Mouse (Mus musculus) fat pad, adult 2 months (tissue): ENCODE measurements around the gene Sirpb1a.
"Not testable (repeated sequence)": the region's sequence is repeated elsewhere in the genome, so short reads cannot be mapped to it uniquely, and the experiment has no call there.

Experiments
- DNase-seq: peaks from one replicate; pipeline ENCODE4 v3.0.0-alpha.2; 2011; ENCODE audit warnings: low read depth, low spot score; ENCODE audit errors: extremely low read depth

Sirpb1a gene

DNA sequence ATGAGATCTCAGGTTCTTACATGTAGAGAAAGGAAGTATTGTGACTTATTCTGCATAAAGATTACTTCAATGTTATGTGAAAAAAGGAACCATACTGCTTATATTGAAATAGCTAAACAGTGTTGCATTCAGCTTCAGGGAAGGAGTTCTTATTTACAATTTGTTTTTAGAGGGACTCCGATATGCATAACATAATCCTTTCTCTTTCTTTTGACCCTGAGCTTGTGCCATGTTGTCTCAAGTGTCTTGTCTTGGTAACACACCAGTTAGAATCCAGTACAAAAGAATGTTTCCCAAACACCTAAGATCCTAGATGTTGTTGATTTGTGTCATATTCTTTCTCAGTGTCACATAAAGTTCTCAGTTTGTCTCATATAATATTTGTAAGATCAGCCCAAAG, at the start of gene Sirpb1a:
Sirpb1a (minus strand) TSS at position 74 of the 400 bp plus-strand sequence.
- DNase-seq: not testable (repeated sequence)

DNA sequence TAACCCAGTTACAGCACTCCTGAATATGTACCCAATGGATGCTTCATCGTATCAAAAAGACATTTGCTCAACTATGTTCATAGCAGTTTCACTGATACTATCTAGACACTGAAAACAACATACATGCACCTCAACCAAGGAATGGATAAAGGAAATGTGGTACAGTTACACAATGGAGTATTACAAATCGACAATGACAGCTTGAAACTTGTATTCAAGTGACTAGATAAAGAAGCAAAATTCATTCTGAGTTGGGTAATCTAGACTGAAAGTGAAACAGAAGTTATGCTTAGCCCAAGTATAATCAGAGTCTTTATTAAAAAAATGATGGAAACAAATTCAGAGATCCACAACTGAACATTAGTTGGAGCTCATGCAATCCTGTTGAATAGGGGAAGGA, 48.5 kb upstream of the Sirpb1a start:
- not testable (repeated sequence) for DNase-seq

DNA sequence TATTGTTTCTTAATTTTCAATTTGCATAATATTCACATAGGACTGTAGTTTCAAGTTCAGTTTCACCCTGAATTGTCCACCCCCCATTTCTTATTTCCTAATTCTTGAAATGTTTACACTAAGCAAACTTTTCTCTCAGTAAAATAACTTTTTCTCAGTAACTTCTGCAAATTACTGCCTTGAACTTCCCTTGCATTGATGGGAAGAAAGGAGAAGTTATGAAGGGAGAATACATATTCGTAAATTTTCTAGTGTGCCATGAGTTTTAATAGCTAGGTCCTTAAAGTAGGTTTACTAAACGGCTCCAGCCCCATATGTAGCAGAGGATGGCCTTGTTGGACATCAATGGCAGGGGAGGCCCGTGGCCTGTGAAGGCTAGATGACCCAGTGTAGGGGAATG, 43.8 kb upstream of the Sirpb1a start:
- not testable (repeated sequence) for DNase-seq

DNA sequence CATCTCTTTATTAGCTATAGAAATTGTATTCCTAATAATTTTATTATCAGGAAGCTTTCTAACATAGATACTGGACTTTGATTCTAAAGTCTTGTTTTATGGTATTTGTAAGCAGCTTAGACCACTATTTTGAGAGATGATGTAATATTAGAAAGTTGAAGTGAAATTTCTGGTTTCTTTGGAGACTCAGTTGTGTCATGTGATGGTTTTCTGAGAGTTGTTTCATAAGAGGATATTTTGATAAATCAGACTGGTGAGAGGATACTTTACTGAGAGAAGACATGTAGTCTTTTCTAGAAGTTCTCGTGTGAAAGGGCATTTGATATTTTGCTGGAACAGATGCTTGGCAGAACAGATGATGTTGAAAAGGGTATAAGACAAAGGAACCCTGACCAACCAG, 17.6 kb upstream of the Sirpb1a start:
- DNase-seq: not testable (repeated sequence)

DNA sequence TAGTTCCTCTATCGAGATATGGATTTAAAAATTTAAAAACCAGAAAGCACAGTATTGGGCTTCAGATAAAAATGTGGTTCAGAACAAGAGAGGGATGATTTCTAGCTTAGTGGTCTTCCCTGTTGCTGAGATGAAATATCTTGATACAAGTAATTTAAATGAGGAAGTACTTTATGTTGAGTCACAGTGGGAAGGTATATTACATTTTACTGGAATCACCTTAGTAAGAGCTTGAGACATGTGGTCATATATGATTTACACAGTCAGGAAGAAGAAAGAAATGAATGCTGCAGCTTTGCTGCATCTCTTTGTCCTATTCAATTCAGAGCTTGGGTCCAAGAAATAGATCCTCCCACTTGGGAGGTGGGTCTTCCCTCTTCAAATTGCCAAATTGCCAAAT, 13.5 kb upstream of the Sirpb1a start:
- DNase-seq: not testable (repeated sequence)

DNA sequence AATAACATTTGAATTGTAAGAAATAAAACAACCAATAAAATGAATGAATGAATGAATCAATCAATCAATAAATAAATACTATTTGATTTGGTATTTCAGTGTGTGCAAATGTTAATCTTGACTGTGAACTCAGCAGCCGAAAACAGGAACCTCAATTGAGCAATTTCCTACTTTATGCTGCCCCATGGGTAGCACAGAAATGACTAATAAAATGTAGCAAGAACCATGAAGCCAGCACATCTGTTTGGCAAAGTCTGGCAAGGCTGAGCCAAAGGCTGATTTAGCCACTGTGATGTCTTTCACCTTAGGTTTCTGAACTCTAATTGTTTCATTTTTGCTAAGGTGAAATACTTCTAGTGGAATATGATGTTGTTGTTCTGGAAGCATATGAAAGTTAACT, 1.6 kb upstream of the Sirpb1a start:
- DNase-seq: no peak

DNA sequence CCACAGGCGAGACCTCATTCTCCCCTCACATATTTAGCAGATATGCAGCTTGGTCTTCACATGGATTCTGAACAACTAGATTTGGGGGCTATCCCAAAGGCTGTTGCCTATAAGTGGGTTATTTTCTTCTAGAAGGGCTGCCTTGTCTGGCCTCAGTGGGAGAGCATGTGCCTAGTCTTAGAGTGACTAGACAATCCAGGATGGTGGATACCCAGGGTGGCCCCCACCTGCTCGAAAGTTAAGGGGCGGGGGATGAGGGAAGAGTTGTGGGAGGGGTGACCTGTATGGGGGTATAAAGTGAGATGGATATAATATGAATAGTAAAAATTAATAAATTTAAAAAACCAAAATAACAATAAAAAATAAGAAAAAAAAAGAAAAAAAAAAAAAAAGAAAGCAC, 70.6 kb downstream of the Sirpb1a start:
- DNase-seq: not testable (repeated sequence)

DNA sequence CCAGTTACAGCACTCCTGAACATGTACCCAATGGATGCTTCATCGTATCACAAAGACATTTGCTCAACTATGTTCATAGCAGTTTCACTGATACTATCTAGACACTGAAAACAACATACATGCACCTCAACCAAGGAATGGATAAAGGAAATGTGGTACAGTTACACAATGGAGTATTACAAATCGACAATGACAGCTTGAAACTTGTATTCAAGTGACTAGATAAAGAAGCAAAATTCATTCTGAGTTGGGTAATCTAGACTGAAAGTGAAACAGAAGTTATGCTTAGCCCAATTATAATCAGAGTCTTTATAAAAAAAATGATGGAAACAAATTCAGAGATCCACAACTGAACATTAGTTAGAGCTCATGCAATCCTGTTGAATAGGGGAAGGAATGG, 76.0 kb downstream of the Sirpb1a start:
- DNase-seq: not testable (repeated sequence)

DNA sequence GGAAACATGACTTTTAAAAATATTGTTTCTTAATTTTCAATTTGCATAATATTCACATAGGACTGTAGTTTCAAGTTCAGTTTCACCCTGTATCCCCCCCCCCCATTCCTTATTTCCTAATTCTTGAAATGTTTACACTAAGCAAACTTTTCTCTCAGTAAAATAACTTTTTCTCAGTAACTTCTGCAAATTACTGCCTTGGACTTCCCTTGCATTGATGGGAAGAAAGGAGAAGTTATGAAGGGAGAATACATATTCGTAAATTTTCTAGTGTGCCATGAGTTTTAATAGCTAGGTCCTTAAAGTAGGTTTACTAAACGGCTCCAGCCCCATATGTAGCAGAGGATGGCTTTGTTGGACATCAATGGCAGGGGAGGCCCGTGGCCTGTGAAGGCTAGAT, 80.7 kb downstream of the Sirpb1a start:
- DNase-seq: not testable (repeated sequence)

DNA sequence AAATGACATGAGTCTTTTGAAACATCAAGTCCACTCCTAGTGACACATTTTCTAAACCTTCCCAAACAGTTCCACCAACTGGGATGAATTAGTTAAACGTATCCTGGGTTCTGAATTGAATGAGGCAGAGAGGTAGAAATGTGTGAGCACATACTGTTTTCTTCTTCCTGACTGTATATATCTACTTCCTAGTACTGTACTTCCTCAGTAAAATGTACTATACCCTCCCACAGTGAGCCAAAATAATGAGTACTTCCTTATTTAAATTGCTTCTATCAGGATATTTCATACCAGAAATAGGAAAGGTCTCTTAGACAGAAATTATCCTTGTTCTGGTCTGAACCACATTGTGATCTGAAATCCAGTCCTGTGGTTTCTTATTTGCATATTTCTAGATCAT, 86.0 kb downstream of the Sirpb1a start:
- no peak for DNase-seq

DNA sequence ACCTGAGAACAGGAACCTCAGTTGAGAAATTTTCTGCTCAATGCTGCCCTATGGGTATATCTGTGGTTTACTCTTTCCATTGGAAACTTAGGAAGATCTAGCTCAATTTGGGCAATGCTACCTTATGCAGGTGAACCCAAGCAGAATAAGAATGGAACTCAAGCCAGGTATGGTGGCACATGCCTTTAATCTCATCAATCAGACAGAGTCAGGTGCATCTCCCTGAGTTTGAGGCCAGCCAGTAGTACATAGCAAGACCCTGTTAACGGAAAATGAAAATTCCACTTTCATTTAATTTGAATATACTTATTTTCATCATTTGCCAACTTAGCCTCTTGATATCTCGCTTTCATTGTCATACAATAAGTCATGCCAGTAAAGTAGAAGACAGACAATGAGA, 92.1 kb downstream of the Sirpb1a start:
- DNase-seq: no peak

DNA sequence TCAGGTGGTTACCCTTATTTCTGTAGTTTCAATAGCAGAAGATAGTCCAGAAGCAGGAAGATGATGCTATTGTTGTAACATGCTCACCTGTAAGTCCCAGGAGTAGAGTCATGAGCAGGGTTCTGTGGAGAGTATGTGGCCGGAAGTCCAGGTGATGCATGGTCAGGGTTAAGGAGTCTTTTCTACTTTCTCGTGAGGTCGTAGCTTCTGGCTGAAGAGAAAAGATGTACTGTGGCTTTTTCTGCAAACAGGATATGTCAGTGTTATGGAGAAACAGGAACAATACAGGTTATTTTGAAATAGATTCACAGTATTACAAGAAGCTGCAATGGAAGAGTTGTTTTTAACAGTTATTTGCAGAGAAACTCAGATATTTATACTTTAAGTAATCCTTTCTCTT, 94.3 kb downstream of the Sirpb1a start, which contains the start of gene Gm9733:
Gm9733 (minus strand) TSS at position 240 of the 400 bp plus-strand sequence.
- no peak for DNase-seq

DNA sequence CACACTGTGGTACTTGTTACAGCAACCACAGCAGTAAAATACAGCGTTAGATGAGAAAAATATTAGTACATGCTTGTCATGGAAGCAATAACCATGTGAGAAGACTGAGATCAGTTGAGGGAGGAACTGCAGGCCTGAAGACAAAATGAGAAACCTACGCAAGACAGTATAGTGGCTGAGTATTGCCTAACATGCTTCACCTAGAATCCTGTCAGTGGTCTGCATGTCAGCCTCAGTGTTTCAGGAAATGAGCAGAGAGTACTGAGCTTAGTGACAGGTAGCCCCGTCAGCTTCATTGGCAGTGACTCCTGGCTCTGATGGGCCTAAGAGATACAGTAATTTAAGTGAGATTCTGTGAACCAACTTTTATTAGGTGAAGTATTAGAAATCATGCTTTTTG, 94.8 kb downstream of the Sirpb1a start:
- no peak for DNase-seq

DNA sequence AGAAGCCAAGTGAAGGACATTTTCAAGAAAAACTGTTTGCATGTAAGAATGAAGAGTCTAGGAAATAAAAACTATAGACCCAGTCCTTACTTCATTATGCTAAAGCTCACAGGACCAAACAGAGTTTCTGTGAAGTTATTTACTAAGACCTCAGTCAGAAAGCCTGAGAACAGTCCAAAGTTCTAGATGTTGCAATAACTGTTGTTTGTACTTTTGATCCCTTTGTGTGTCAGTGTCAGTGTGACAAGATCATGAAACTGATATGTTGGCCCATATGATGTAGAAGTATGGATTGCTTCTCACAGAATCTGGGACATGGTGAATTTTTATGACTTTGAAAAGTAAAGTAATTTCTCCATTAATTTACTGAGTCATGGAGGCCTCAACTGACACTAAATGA, 96.8 kb downstream of the Sirpb1a start:
- no peak for DNase-seq
